Mouse (Mus musculus): ENCODE measurements at regions not wholly inside any gene's neighbourhood (a gene's known extent, or its start where the extent isn't known, plus 50 kb on each side); places are given as distances from the start of the nearest gene placed in this dataset.
"Not testable (repeated sequence)": the region's sequence is repeated elsewhere in the genome, so short reads cannot be mapped to it uniquely, and the experiment has no call there.

DNA sequence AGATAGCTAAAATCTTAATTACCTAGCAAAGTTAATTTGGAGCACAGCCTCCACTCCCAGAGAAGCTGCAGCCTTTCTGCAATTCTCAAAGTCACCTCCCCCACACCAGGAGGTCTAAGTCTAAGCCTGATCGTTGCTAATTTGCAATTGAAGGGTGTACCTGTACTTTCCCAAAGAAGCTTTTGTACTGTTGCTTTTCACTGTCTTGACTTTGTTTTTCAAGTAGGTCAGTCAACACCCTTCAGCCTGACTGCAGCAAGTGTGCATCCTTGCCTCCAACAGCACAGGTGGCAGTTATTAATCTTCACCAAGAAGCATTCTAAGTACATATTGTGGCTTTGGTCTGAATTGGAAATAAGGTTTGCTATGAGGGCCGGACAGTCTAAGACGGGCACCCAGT lies 91.7 kb upstream of the Slc22a30 start:
- ATAC-seq (replicated peaks; ENCODE audit: poor library complexity) = not testable (repeated sequence)

DNA sequence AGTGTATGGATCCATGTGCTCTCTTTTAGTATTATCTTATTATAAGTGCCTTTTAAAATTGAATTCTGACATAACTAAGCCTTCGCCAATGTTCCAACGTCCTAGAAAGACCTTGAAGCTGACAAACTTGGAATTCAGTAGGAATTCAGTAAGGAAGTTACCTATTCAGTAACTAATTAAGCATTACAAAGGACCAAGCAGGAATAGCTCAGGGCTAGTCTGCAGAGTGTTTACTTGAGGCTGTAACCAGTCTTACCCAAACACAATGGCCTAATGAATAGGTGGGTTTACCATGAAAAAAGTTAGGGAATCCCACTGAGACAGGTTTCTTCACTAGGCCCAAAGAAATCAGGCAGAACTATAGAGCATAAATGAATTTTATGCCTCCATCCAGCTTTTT lies 92.6 kb upstream of the Slc22a30 start:
- not testable (repeated sequence) for ATAC-seq (replicated peaks; ENCODE audit: poor library complexity)

DNA sequence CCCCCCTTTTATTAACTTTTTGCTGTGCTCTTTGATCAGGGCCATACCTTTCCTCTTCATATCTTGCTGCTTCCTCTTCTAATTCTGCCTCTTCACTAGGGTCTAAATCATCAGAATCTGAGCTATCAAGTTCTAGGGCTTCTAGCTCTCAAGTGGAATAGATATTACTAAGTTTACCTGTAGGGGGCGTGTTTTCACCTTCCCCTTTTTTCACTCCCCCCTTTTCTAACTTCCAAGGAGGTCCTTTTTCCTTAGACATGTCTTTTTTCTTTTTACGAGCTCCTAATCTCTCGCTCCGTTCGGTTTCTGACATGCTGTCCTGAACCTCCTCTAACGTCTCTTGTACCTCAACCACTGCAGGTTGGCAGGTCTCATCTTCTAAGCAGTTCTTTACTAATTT lies 73.3 kb upstream of the Slc22a8 start:
- ATAC-seq (replicated peaks; ENCODE audit: poor library complexity) = not testable (repeated sequence)

DNA sequence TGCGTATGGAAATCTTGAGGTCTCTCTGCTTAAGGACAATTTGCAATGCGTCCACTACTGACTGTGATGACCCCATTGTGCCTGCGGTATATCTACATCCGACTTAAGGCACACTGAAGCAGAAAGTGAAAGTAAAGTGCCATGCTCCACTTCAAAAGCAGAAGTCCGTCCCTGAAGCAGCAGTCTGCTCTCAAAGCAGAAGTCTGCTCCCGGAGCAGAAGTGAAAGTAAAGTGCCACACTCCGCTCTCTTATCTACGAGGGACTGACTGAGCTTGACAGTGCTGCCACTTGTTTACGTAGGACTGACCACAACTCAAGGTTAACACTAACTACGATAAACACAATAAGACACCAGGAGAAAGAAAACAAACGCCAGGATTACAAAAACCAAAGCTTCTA lies 72.8 kb upstream of the Slc22a8 start:
- ATAC-seq (replicated peaks; ENCODE audit: poor library complexity) = peak; percentile 96

DNA sequence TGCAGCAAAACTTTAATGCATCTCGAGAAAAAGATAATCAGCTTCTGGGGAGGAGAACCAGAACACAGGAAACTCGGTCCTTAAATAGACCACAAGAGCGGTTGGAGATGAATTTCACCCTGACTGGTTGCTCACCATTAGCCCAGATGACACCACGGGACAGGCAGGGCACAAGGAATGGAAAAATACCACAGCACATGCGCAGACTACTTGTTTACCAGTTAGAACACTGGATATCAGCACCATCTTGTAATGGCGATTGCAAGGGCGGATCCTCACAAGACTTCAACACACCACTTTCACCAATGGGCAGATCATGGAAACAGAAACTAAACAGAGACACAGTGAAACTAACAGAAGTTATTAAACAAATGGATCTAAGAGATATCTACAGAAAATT lies 72.1 kb upstream of the Slc22a8 start:
- ATAC-seq (replicated peaks; ENCODE audit: poor library complexity) = not testable (repeated sequence)

DNA sequence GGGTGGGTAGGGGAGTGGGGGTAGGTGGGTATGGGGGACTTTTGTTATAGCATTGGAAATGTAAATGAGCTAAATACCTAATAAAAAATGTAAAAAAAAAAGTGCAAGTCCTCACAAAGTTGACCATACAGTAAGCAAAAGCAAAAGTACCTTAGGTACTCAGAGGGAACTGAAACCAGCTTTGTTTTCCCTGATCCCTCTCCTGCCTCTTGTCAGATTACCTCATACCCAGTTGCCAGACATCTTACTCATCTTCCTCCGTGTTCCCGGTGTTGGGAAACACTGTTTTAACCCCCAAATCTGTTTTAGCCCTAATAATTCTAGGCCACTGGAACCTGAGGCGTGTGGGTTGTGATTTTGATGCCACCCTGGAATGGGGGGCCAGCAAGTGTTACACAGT lies 56.5 kb upstream of the Slc22a8 start:
- peak; percentile 87 for ATAC-seq (replicated peaks; ENCODE audit: poor library complexity)

DNA sequence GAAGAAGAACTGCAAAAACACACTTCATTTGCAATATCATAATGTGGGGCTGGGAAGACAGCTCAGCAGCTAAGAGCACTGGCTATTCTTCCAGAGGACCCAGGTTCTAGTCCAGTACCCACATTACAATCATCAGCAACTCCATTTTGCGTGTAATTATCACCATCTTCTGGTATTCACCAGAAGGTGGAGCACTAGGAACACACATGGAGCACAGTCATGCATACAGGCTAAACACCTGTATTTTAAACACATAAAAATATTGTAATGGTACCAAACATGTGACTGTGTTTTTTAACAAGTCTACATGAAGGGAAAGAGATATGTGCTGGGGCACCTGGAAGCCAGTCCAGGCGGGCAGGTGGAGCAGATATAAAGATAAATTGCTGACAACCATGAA lies 55.0 kb upstream of the Slc22a8 start:
- ATAC-seq (replicated peaks; ENCODE audit: poor library complexity) = peak; percentile 63; the same call in 1 of the 2 replicates
